Mouse (Mus musculus) neural tube, embryonic 11.5 days (tissue): ENCODE data around the gene Myt1l. TPM values are rescaled to one million over a fixed set of nuclear protein-coding genes. Genes with fewer than 3 reads are reported as not detected.

Experiments used
- ATAC-seq: fragments of 200-750 bp; cut with Nextera tagmentation; 2 replicates; pipeline ENCODE4 v1.8.0; 2017; ENCODE audit warnings: moderate number of reproducible peaks, mild to moderate bottlenecking, moderate TSS enrichment, moderate library complexity; ENCODE audit not compliant: insufficient read depth, low FRiP score, low TSS enrichment
- DNase-seq: peaks from one replicate; pipeline ENCODE4 v3.0.0-alpha.2; 2015; ENCODE audit warnings: low spot score
- H3K27ac ChIP-seq: fragments of 300-500 bp; sonication (generic); 2 replicates; pipeline ENCODE4 v1.5.1; 2014; ENCODE audit warnings: low read depth, mild to moderate bottlenecking, low read length
- H3K27me3 ChIP-seq: fragments of 300-500 bp; sonication (generic); 2 replicates; pipeline ENCODE4 v1.6.1; 2014; ENCODE audit warnings: mild to moderate bottlenecking, low read length, mixed read lengths; ENCODE audit not compliant: control insufficient read depth, insufficient read depth
- H3K36me3 ChIP-seq: fragments of 300-500 bp; sonication (generic); 2 replicates; pipeline ENCODE4 v1.6.1; 2014; ENCODE audit warnings: mild to moderate bottlenecking, low read length, moderate library complexity, mixed read lengths; ENCODE audit not compliant: control insufficient read depth, insufficient read depth
- H3K4me1 ChIP-seq: fragments of 300-500 bp; sonication (generic); 2 replicates; pipeline ENCODE4 v1.6.1; 2014; ENCODE audit warnings: low read length, mixed read lengths; ENCODE audit not compliant: control insufficient read depth, insufficient read depth
- H3K4me2 ChIP-seq: fragments of 300-500 bp; sonication (generic); 2 replicates; pipeline ENCODE4 v1.6.1; 2014; ENCODE audit warnings: low read depth, mild to moderate bottlenecking, moderate library complexity
- H3K4me3 ChIP-seq: fragments of 300-500 bp; sonication (generic); 2 replicates; pipeline ENCODE4 v1.5.1; 2014; ENCODE audit warnings: low read depth, low read length
- H3K9ac ChIP-seq: fragments of 300-500 bp; sonication (generic); 2 replicates; pipeline ENCODE4 v1.6.1; 2014; ENCODE audit warnings: mild to moderate bottlenecking, low read length
- H3K9me3 ChIP-seq: fragments of 300-500 bp; sonication (generic); 2 replicates; pipeline ENCODE4 v1.6.1; 2016; ENCODE audit warnings: low read length; ENCODE audit not compliant: control insufficient read depth
- WGBS: fragments of 180-500 bp; shearing (Covaris S2); extraction: QIAGEN DNeasy Blood & Tissue Kit; methylation state at CpG from one replicate; pipeline ENCODE4 v1.1.7; 2014; 5-methylcytosine and 5-hydroxymethylcytosine counted together
- polyA plus RNA-seq: library from polyadenylated mRNA; unstranded; fragments of >200 nt; fragmentation: Nextera tagmentation; extraction: Ambion mirVana; gene quantifications from 2 replicates; pipeline ENCODE4 v1.2.1, GENCODE M21; 2014

Myt1l gene
- polyA plus RNA-seq, 1 experiment from 2014 or later = 23.8 TPM

- no peak overlapping the region for H3K9ac ChIP-seq
- WGBS = 71% methylated on average over 2 of the region's 2 CpGs
- no peak for ATAC-seq
Measured at GRCm38 (mm10) chr12:29816130-29816529, 287.9 kb downstream of the Myt1l start.

GRCm38 (mm10) chr12:29816761-29817160, 288.6 kb downstream of the Myt1l start:
- Histone ChIP-seq H3K9me3 (no peaks in the 10 kb centered on the region), H3K9ac (no peak overlapping the region), H3K4me1 (no peaks in the 10 kb centered on the region), H3K36me3 (no peaks in the 10 kb centered on the region), H3K4me3 (no peak overlapping the region), H3K27ac (no peak overlapping the region), H3K27me3 (no peaks in the 10 kb centered on the region), H3K4me2 (no peak overlapping the region)
- 83% methylated on average over 6 of the region's 6 CpGs for WGBS
- ATAC-seq (no peak), DNase-seq (no peak)

More at GRCm38 (mm10) chr12:29816130-29816529, 287.9 kb downstream of the Myt1l start:
- Histone ChIP-seq H3K4me3 (no peak overlapping the region), H3K4me2 (no peak overlapping the region), H3K4me1 (no peaks in the 10 kb centered on the region), H3K36me3 (no peaks in the 10 kb centered on the region), H3K27me3 (no peaks in the 10 kb centered on the region), H3K9me3 (no peaks in the 10 kb centered on the region), H3K27ac (no peak overlapping the region)
- DNase-seq = no peak

- no peak overlapping the region for H3K4me3 ChIP-seq
- H3K4me1 ChIP-seq = no peaks in the 10 kb centered on the region
- H3K27me3 ChIP-seq = no peaks in the 10 kb centered on the region
- no peaks in the 10 kb centered on the region for H3K36me3 ChIP-seq
- no peaks in the 10 kb centered on the region for H3K9me3 ChIP-seq
- H3K4me2 ChIP-seq = no peak overlapping the region
- ATAC-seq (no peak), DNase-seq (no peak)
- 70% methylated on average over 3 of the region's 3 CpGs for WGBS
- H3K27ac ChIP-seq = no peak overlapping the region
- H3K9ac ChIP-seq = no peak overlapping the region
Measured at GRCm38 (mm10) chr12:29822216-29822615, 294.0 kb downstream of the Myt1l start.

GRCm38 (mm10) chr12:29823766-29824417, 295.7 kb downstream of the Myt1l start:
- Histone ChIP-seq H3K4me3 (no peak overlapping the region), H3K4me1 (no peaks in the 10 kb centered on the region), H3K4me2 (no peak overlapping the region), H3K27me3 (no peaks in the 10 kb centered on the region), H3K27ac (no peak overlapping the region), H3K36me3 (no peaks in the 10 kb centered on the region), H3K9ac (no peak overlapping the region), H3K9me3 (no peaks in the 10 kb centered on the region)
- 88% methylated on average over 10 of the region's 10 CpGs for WGBS
- DNase-seq = no peak
- ATAC-seq = no peak

GRCm38 (mm10) chr12:29830571-29830970, 302.4 kb downstream of the Myt1l start:
- no peak for DNase-seq
- H3K9me3 ChIP-seq = no peaks in the 10 kb centered on the region
- no peaks in the 10 kb centered on the region for H3K36me3 ChIP-seq
- no peaks in the 10 kb centered on the region for H3K4me1 ChIP-seq
- no peak for ATAC-seq
- H3K27me3 ChIP-seq = no peaks in the 10 kb centered on the region
- H3K4me3 ChIP-seq = no peak overlapping the region
- H3K9ac ChIP-seq = no peak overlapping the region
- no peak overlapping the region for H3K27ac ChIP-seq
- H3K4me2 ChIP-seq = no peak overlapping the region

- Histone ChIP-seq H3K4me2 (no peak overlapping the region), H3K27me3 (no peaks in the 10 kb centered on the region), H3K9ac (no peak overlapping the region), H3K36me3 (no peaks in the 10 kb centered on the region), H3K9me3 (no peaks in the 10 kb centered on the region), H3K27ac (no peak overlapping the region), H3K4me1 (no peaks in the 10 kb centered on the region), H3K4me3 (no peak overlapping the region)
- ATAC-seq (no peak), DNase-seq (no peak)
- 82% methylated on average over 11 of the region's 11 CpGs for WGBS
Measured at GRCm38 (mm10) chr12:29831356-29831755, 303.2 kb downstream of the Myt1l start.

GRCm38 (mm10) chr12:29837301-29837791, 309.2 kb downstream of the Myt1l start:
- no peaks in the 10 kb centered on the region for H3K4me1 ChIP-seq
- H3K9me3 ChIP-seq = no peaks in the 10 kb centered on the region
- H3K4me3 ChIP-seq = no peak overlapping the region
- no peaks in the 10 kb centered on the region for H3K36me3 ChIP-seq
- no peak overlapping the region for H3K4me2 ChIP-seq
- ATAC-seq (no peak), DNase-seq (peak; percentile 47)
- no peaks in the 10 kb centered on the region for H3K27me3 ChIP-seq
- 86% methylated on average over 5 of the region's 5 CpGs for WGBS
- H3K27ac ChIP-seq = no peak overlapping the region
- no peak overlapping the region for H3K9ac ChIP-seq

- Histone ChIP-seq H3K9me3 (no peaks in the 10 kb centered on the region), H3K36me3 (no peaks in the 10 kb centered on the region), H3K9ac (no peak overlapping the region), H3K27ac (no peak overlapping the region), H3K4me2 (no peak overlapping the region), H3K4me1 (no peaks in the 10 kb centered on the region), H3K4me3 (no peak overlapping the region), H3K27me3 (no peaks in the 10 kb centered on the region)
- WGBS = 91% methylated on average over 7 of the region's 7 CpGs
- DNase-seq (no peak), ATAC-seq (no peak)
Measured at GRCm38 (mm10) chr12:29838421-29838820, 310.2 kb downstream of the Myt1l start.

GRCm38 (mm10) chr12:29849936-29850335, 321.8 kb downstream of the Myt1l start:
- H3K27me3 ChIP-seq = no peaks in the 10 kb centered on the region
- 89% methylated on average over 3 of the region's 3 CpGs for WGBS
- no peak overlapping the region for H3K27ac ChIP-seq
- DNase-seq (no peak), ATAC-seq (no peak)
- no peaks in the 10 kb centered on the region for H3K9me3 ChIP-seq
- no peaks in the 10 kb centered on the region for H3K4me1 ChIP-seq
- no peak overlapping the region for H3K4me2 ChIP-seq
- H3K36me3 ChIP-seq = no peaks in the 10 kb centered on the region
- H3K4me3 ChIP-seq = no peak overlapping the region
- no peak overlapping the region for H3K9ac ChIP-seq
